10 mouse cellular contexts compared by ENCODE assay signal in genomic region chr7:71092301-71092700, GRCm38 (mm10).
DNase-seq lines count a peak whose midpoint lies in the region; ATAC-seq and TF ChIP-seq lines count a peak whose summit lies in the region.
"Had no signal": no experiment of that assay in that cellular context is flagged by ENCODE, and none has a peak within 500 bp of the region (broad histone marks: within the 10 kb centered on the region; RNA-seq: fewer than 3 reads in every experiment).

No protein-coding gene starts in this region.

- DNase-seq in liver, adult 2 months (ENCODE audit: extremely low read depth, low read depth, low spot score): peak; percentile 75
- DNase-seq in liver: no peak
- DNase-seq in fibroblast of lung, adult 2 months (ENCODE audit: low read depth): peak; percentile 85
- DNase-seq in heart, postnatal 14 days: peak; percentile 17 to 57
- DNase-seq in lung, postnatal 25 days (ENCODE audit: low spot score): peak; percentile 62
- DNase-seq in frontal cortex, postnatal 36 days (ENCODE audit: low spot score in 2 of 2): no peak
- DNase-seq in midbrain, postnatal 0 days (ENCODE audit: low spot score): no peak

- H3K27ac ChIP-seq in liver, adult 2 months (replicated peaks; ENCODE audit: insufficient read depth, low read depth, low read length): no peak overlapping the region; the same call in 1 of the 2 replicates
- no peak overlapping the region for H3K27ac ChIP-seq in midbrain, postnatal 0 days (ENCODE audit: low read depth, low read length)
- H3K27ac ChIP-seq: intestine, embryonic 15.5 days; limb, embryonic 15.5 days had no signal

- no peaks in the 10 kb centered on the region for H3K27me3 ChIP-seq in liver, adult 2 months (ENCODE audit: control insufficient read depth, insufficient read depth, low read length)
- H3K27me3 ChIP-seq in midbrain, postnatal 0 days (ENCODE audit: insufficient read depth, low read length): no peaks in the 10 kb centered on the region
- H3K27me3 ChIP-seq: intestine, embryonic 15.5 days; limb, embryonic 15.5 days had no signal

- H3K9ac ChIP-seq in liver, adult 2 months (ENCODE audit: low read depth, low read length): no peak overlapping the region
- H3K9ac ChIP-seq in midbrain, postnatal 0 days (replicated peaks; ENCODE audit: low read length, poor library complexity, severe bottlenecking): no peak overlapping the region
- H3K9ac ChIP-seq: intestine, embryonic 15.5 days; limb, embryonic 15.5 days had no signal

- no peak overlapping the region for H3K4me3 ChIP-seq in liver, adult 2 months (ENCODE audit: insufficient read depth, low read depth, low read length)
- no peak overlapping the region for H3K4me3 ChIP-seq in midbrain, postnatal 0 days (ENCODE audit: low read depth, low read length)
- H3K4me3 ChIP-seq: intestine, embryonic 15.5 days; limb, embryonic 15.5 days had no signal

- peaks cover 2% of the 10 kb centered on the region; the same call in 1 of the 2 replicates for H3K4me1 ChIP-seq in liver, adult 2 months (ENCODE audit: control insufficient read depth, insufficient read depth, low read length)
- H3K4me1 ChIP-seq in midbrain, postnatal 0 days (ENCODE audit: insufficient read depth, low read length): no peaks in the 10 kb centered on the region
- H3K4me1 ChIP-seq: intestine, embryonic 15.5 days; limb, embryonic 15.5 days had no signal

- no peaks in the 10 kb centered on the region for H3K36me3 ChIP-seq in liver, adult 2 months (ENCODE audit: control insufficient read depth, insufficient read depth, low read length)
- H3K36me3 ChIP-seq in midbrain, postnatal 0 days (ENCODE audit: insufficient read depth, low read length): no peaks in the 10 kb centered on the region
- H3K36me3 ChIP-seq: G1E; intestine, embryonic 15.5 days; limb, embryonic 15.5 days had no signal

- H3K4me2 ChIP-seq in midbrain, postnatal 0 days (ENCODE audit: low read depth, low read length, poor library complexity, severe bottlenecking): no peak overlapping the region
- H3K4me2 ChIP-seq: intestine, embryonic 15.5 days; limb, embryonic 15.5 days had no signal

- TF ChIP-seq POLR2A in liver, adult 2 months (IDR thresholded peaks at IDR 0.05; ENCODE audit: extremely low read depth, insufficient read depth, low read length): no peak

- no peaks in the 10 kb centered on the region for H3K9me3 ChIP-seq in midbrain, postnatal 0 days (ENCODE audit: low read length)
- H3K9me3 ChIP-seq: G1E; intestine, embryonic 15.5 days; limb, embryonic 15.5 days had no signal

- no peaks in the 10 kb centered on the region for H3K79me2 ChIP-seq in liver, adult 2 months (ENCODE audit: control insufficient read depth, insufficient read depth, low read length)

- intact Hi-C loops in heart, postnatal 14 days (cut with DNase I): loop anchor here (5.0 to 10.0 kb wide), 6 partner anchors 135 to 725 kb away; partner anchors contain the start of gene Nr2f2

- WGBS in liver, adult 2 months: 13% methylated on average over 3 of the region's 3 CpGs
- WGBS in midbrain, postnatal 0 days: 69% methylated on average over 3 of the region's 3 CpGs

- no peak for ATAC-seq in midbrain, postnatal 0 days (ENCODE audit: low FRiP score)
- ATAC-seq: intestine, embryonic 15.5 days had no signal

- no peak for TF ChIP-seq CTCF in liver, adult 2 months (IDR thresholded peaks at IDR 0.05; ENCODE audit: low read depth, low read length)
- no peak for TF ChIP-seq CTCF in midbrain, postnatal 0 days (IDR thresholded peaks at IDR 0.05)

Comparison
In these comparisons a context has a peak if more than half of its experiments do, and no peak if none do; other contexts are left out.
1. DNase-seq: peak in liver, adult 2 months (single experiment), fibroblast of lung, adult 2 months (single experiment), heart, postnatal 14 days (2 of 2) and lung, postnatal 25 days (single experiment); none in liver (single experiment), frontal cortex, postnatal 36 days (0 of 2) and midbrain, postnatal 0 days (single experiment).